Mouse (Mus musculus) embryonic facial prominence, embryonic 15.5 days (tissue): ENCODE measurements around the gene Kcnc2. TPM values are rescaled to one million over a fixed set of nuclear protein-coding genes. Genes with fewer than 3 reads are reported as not detected.

Experiments
- ATAC-seq: fragments of 200-750 bp; cut with Nextera tagmentation; 2 replicates; pipeline ENCODE4 v1.8.0; 2017; ENCODE audit warnings: low read depth, moderate TSS enrichment; ENCODE audit not compliant: insufficient number of reproducible peaks, low FRiP score, low TSS enrichment
- H3K27ac ChIP-seq: fragments of 300-500 bp; sonication (generic); replicated peaks from 2 replicates; pipeline ENCODE4 v1.5.1; 2015; ENCODE audit warnings: mild to moderate bottlenecking, inconsistent platforms
- H3K27me3 ChIP-seq: fragments of 300-500 bp; sonication (generic); 2 replicates; pipeline ENCODE4 v1.6.1; 2015; ENCODE audit warnings: inconsistent platforms
- H3K36me3 ChIP-seq: fragments of 300-500 bp; sonication (generic); 2 replicates; pipeline ENCODE4 v1.6.1; 2015; ENCODE audit warnings: mild to moderate bottlenecking, inconsistent platforms
- H3K4me1 ChIP-seq: fragments of 300-500 bp; sonication (generic); 2 replicates; pipeline ENCODE4 v1.6.1; 2015; ENCODE audit warnings: inconsistent platforms
- H3K4me2 ChIP-seq: fragments of 300-500 bp; sonication (generic); replicated peaks from 2 replicates; pipeline ENCODE4 v1.6.1; 2015; ENCODE audit warnings: mild to moderate bottlenecking, inconsistent platforms
- H3K4me3 ChIP-seq: fragments of 300-500 bp; sonication (generic); replicated peaks from 2 replicates; pipeline ENCODE4 v1.5.1; 2015; ENCODE audit warnings: mild to moderate bottlenecking, inconsistent platforms
- H3K9ac ChIP-seq: fragments of 300-500 bp; sonication (generic); 2 replicates; pipeline ENCODE4 v1.6.1; 2015; ENCODE audit warnings: inconsistent platforms
- H3K9me3 ChIP-seq: fragments of 300-500 bp; sonication (generic); replicated peaks from 2 replicates; pipeline ENCODE4 v1.6.1; 2016; ENCODE audit warnings: inconsistent platforms
- WGBS: fragments of 180-500 bp; shearing (Covaris S2); methylation state at CpG from one replicate; pipeline ENCODE4 v1.1.7; 2015; 5-methylcytosine and 5-hydroxymethylcytosine counted together
- polyA plus RNA-seq: library from polyadenylated mRNA; unstranded; fragments of >200 nt; fragmentation: Nextera tagmentation; extraction: Ambion mirVana; gene quantifications from 2 replicates; pipeline ENCODE4 v1.2.1, GENCODE M21; 2015

Gene Kcnc2
- polyA plus RNA-seq, 1 experiment from 2014 or later, result 1.2 TPM

- ATAC-seq, result no peak
- H3K4me2 ChIP-seq, result no peak overlapping the region
- no peaks in the 10 kb centered on the region for H3K9me3 ChIP-seq
- no peak overlapping the region for H3K27ac ChIP-seq
- no peaks in the 10 kb centered on the region for H3K4me1 ChIP-seq
- H3K36me3 ChIP-seq, result no peaks in the 10 kb centered on the region
- no peak overlapping the region for H3K9ac ChIP-seq
- H3K27me3 ChIP-seq, result no peaks in the 10 kb centered on the region
- WGBS, result 78% methylated on average over 11 of the region's 11 CpGs
- no peak overlapping the region for H3K4me3 ChIP-seq
Observed at GRCm38 (mm10) chr10:112484387-112485105, 213.6 kb downstream of the Kcnc2 start.

GRCm38 (mm10) chr10:112485819-112486218 lies 214.9 kb downstream of the Kcnc2 start:
- no peak overlapping the region for H3K4me3 ChIP-seq
- no peak overlapping the region for H3K4me2 ChIP-seq
- H3K9ac ChIP-seq, result no peak overlapping the region
- H3K9me3 ChIP-seq, result no peaks in the 10 kb centered on the region
- no peaks in the 10 kb centered on the region for H3K27me3 ChIP-seq
- no peak for ATAC-seq
- no peaks in the 10 kb centered on the region for H3K36me3 ChIP-seq
- no peak overlapping the region for H3K27ac ChIP-seq
- H3K4me1 ChIP-seq, result no peaks in the 10 kb centered on the region

- no peak overlapping the region for H3K27ac ChIP-seq
- no peaks in the 10 kb centered on the region for H3K27me3 ChIP-seq
- ATAC-seq, result no peak
- H3K9me3 ChIP-seq, result no peaks in the 10 kb centered on the region
- no peak overlapping the region for H3K4me2 ChIP-seq
- 79% methylated on average over 4 of the region's 4 CpGs for WGBS
- H3K9ac ChIP-seq, result no peak overlapping the region
- H3K4me1 ChIP-seq, result no peaks in the 10 kb centered on the region
- H3K4me3 ChIP-seq, result no peak overlapping the region
- no peaks in the 10 kb centered on the region for H3K36me3 ChIP-seq
Observed at GRCm38 (mm10) chr10:112488751-112489150, 217.8 kb downstream of the Kcnc2 start.

Other genes starting within 250 kb of the Kcnc2 start
- not detected in 2 replicates for gene Glipr1l1, start 210.9 kb upstream of the Kcnc2 start, polyA plus RNA-seq
- gene Glipr1l2, start 187.8 kb upstream of the Kcnc2 start, polyA plus RNA-seq, result not detected in 2 replicates
- 0.44 TPM in 1 of 2 replicates, not detected in the other for gene Glipr1l3, start 110.8 kb upstream of the Kcnc2 start, polyA plus RNA-seq
- gene Caps2, start 107.5 kb upstream of the Kcnc2 start, polyA plus RNA-seq, result 0.49 and 0.73 TPM in 2 replicates